Mouse (Mus musculus) spleen, adult 12 weeks (tissue): ENCODE measurements around the gene Abhd12b.
A peak's percentile ranks its signal among the peaks of the same experiment; 100 is the strongest.

Experiments
- DNase-seq: peaks from one replicate; pipeline ENCODE4 v3.0.0; 2022; ENCODE audit warnings: low spot score

The Abhd12b gene

GRCm38 (mm10) chr12:70208214-70208613, 54.3 kb downstream of the Abhd12b start:
- no peak for DNase-seq

- DNase-seq, result no peak
These were observed 58.6 kb downstream of the Abhd12b start for GRCm38 (mm10) chr12:70212501-70212900.

GRCm38 (mm10) chr12:70213601-70214000, 59.7 kb downstream of the Abhd12b start:
- no peak for DNase-seq

GRCm38 (mm10) chr12:70214281-70214680, 60.3 kb downstream of the Abhd12b start:
- no peak for DNase-seq

- DNase-seq, result no peak
These were observed 62.4 kb downstream of the Abhd12b start for GRCm38 (mm10) chr12:70216229-70216800.

GRCm38 (mm10) chr12:70218795-70219540, 65.0 kb downstream of the Abhd12b start:
- DNase-seq, result no peak

GRCm38 (mm10) chr12:70221425-70221824, 67.5 kb downstream of the Abhd12b start:
- no peak for DNase-seq

- no peak for DNase-seq
These were observed 69.4 kb downstream of the Abhd12b start for GRCm38 (mm10) chr12:70223331-70223730.

- DNase-seq, result no peak
These were observed 72.7 kb downstream of the Abhd12b start for GRCm38 (mm10) chr12:70226655-70227054.

GRCm38 (mm10) chr12:70227121-70227932, 73.4 kb downstream of the Abhd12b start:
- DNase-seq, result peak; percentile 41

GRCm38 (mm10) chr12:70228155-70228554, 74.2 kb downstream of the Abhd12b start:
- DNase-seq, result no peak

GRCm38 (mm10) chr12:70231294-70231693, 77.4 kb downstream of the Abhd12b start, which contains the start of gene Pygl:
Gene Pygl (minus strand): TSS chr12:70231488.
- no peak for DNase-seq

GRCm38 (mm10) chr12:70232020-70232544, 78.1 kb downstream of the Abhd12b start:
- no peak for DNase-seq
